Mouse (Mus musculus) cerebellum, adult 2 months (tissue): Measurements from ENCODE around the gene Stox2. TPM values are rescaled to one million over a fixed set of nuclear protein-coding genes. Genes with fewer than 3 reads are reported as not detected.

Experiments used
- DNase-seq, 2 experiments: peaks; one replicate each; pipeline ENCODE4 v3.0.0; 2021
- H3K27ac ChIP-seq: fragments of 200-500 bp; 2 replicates; pipeline ENCODE4 v1.5.1; 2012; ENCODE audit warnings: low read length, control low read depth, inconsistent platforms; ENCODE audit not compliant: insufficient read depth
- H3K27me3 ChIP-seq: fragments of 200-500 bp; 2 replicates; pipeline ENCODE4 v1.6.1; 2012; ENCODE audit warnings: inconsistent platforms, mild to moderate bottlenecking, low read length, moderate library complexity; ENCODE audit not compliant: control insufficient read depth, insufficient read depth
- H3K4me1 ChIP-seq: fragments of 200-500 bp; 2 replicates; pipeline ENCODE4 v1.6.1; 2011; ENCODE audit warnings: low read length; ENCODE audit not compliant: control insufficient read depth, insufficient read depth
- H3K4me3 ChIP-seq: fragments of 200-500 bp; replicated peaks from 2 replicates; pipeline ENCODE3; 2011; ENCODE audit warnings: mild to moderate bottlenecking, low read depth, low read length, control low read depth; ENCODE audit not compliant: insufficient read depth
- CTCF ChIP-seq: fragments of 200-500 bp; IDR thresholded peaks from 2 replicates; pipeline ENCODE4 v1.5.1; 2011; ENCODE audit warnings: low read depth, mild to moderate bottlenecking, control low read depth, low read length, moderate library complexity, borderline replicate concordance; ENCODE audit not compliant: insufficient read depth
- POLR2A ChIP-seq: fragments of 200-500 bp; IDR thresholded peaks from 2 replicates; pipeline ENCODE4 v1.6.1; 2011; ENCODE audit warnings: low read length, control low read depth, borderline replicate concordance; ENCODE audit not compliant: insufficient read depth
- WGBS: fragments of 180-500 bp; shearing (Covaris S2); methylation state at CpG from one replicate; pipeline ENCODE4 v1.1.7; 2018; 5-methylcytosine and 5-hydroxymethylcytosine counted together
- polyA plus RNA-seq: library from polyadenylated mRNA; depleted of rRNA; stranded (reverse); fragments of >200 nt; gene quantifications from 2 replicates; pipeline ENCODE4 v1.2.3, GENCODE M21; 2012

Gene Stox2
- polyA plus RNA-seq, 1 experiment = 19.3 TPM

- no peak for TF ChIP-seq CTCF
- no peak for TF ChIP-seq POLR2A
- Histone ChIP-seq H3K27me3 (no peaks in the 10 kb centered on the region), H3K4me3 (no peak overlapping the region), H3K4me1 (no peaks in the 10 kb centered on the region), H3K27ac (no peak overlapping the region)
- no peak for DNase-seq
- 93% methylated on average over 29 of the region's 29 CpGs for WGBS
These were observed 252.7 kb downstream of the Stox2 start for GRCm38 (mm10) chr8:47193321-47193996.

- no peak for TF ChIP-seq POLR2A
- TF ChIP-seq CTCF = no peak
- no peak for DNase-seq
- 93% methylated on average over 18 of the region's 18 CpGs for WGBS
- no peaks in the 10 kb centered on the region for H3K4me1 ChIP-seq
- H3K27me3 ChIP-seq = no peaks in the 10 kb centered on the region
- H3K4me3 ChIP-seq = no peak overlapping the region
- no peak overlapping the region for H3K27ac ChIP-seq
These were observed 254.5 kb downstream of the Stox2 start for GRCm38 (mm10) chr8:47191444-47192365.

DNA sequence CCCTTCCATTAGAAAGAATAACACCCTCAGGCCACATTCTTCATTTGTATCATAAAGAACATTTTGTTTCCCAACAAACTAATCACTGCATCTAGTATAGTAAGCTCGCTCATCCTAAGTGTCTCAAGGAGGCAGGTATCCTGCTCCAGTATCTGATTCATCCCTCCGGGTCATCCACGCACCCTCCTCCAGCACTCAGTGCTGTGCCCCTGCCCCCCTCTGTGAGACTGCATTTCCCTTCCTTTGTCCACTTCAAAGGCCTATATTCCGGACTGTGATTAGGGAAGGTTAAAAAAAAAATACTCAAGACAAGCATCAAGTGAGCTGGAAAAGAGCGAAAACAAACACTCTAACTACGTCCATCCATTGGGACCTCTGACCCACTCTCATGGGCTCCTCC lies 260.8 kb downstream of the Stox2 start:
- DNase-seq = no peak
- WGBS = 77% methylated on average over 6 of the region's 6 CpGs
- Histone ChIP-seq H3K4me3 (no peak overlapping the region), H3K4me1 (no peaks in the 10 kb centered on the region; the same call in 1 of the 2 replicates), H3K27ac (no peak overlapping the region), H3K27me3 (no peaks in the 10 kb centered on the region)
- TF ChIP-seq CTCF = no peak

GRCm38 (mm10) chr8:47182771-47183558 lies 263.2 kb downstream of the Stox2 start:
- WGBS = 65% methylated on average over 6 of the region's 6 CpGs
- no peaks in the 10 kb centered on the region; the same call in 1 of the 2 replicates for H3K4me1 ChIP-seq
- no peak for TF ChIP-seq CTCF
- TF ChIP-seq POLR2A = no peak
- no peak overlapping the region for H3K4me3 ChIP-seq
- H3K27ac ChIP-seq = no peak overlapping the region
- H3K27me3 ChIP-seq = no peaks in the 10 kb centered on the region
- DNase-seq = no peak

GRCm38 (mm10) chr8:47182292-47182691 lies 263.9 kb downstream of the Stox2 start:
- TF ChIP-seq POLR2A (no peak), CTCF (no peak)
- WGBS = 64% methylated on average over 4 of the region's 4 CpGs
- Histone ChIP-seq H3K4me3 (no peak overlapping the region), H3K27me3 (no peaks in the 10 kb centered on the region), H3K4me1 (no peaks in the 10 kb centered on the region; the same call in 1 of the 2 replicates), H3K27ac (no peak overlapping the region)
- no peak for DNase-seq

GRCm38 (mm10) chr8:47181032-47181698 lies 265.0 kb downstream of the Stox2 start:
- Histone ChIP-seq H3K4me3 (no peak overlapping the region), H3K27ac (no peak overlapping the region), H3K4me1 (no peaks in the 10 kb centered on the region; the same call in 1 of the 2 replicates), H3K27me3 (no peaks in the 10 kb centered on the region)
- no peak for TF ChIP-seq CTCF
- no peak for TF ChIP-seq POLR2A
- no peak for DNase-seq
- WGBS = 52% methylated on average over 18 of the region's 18 CpGs

DNA sequence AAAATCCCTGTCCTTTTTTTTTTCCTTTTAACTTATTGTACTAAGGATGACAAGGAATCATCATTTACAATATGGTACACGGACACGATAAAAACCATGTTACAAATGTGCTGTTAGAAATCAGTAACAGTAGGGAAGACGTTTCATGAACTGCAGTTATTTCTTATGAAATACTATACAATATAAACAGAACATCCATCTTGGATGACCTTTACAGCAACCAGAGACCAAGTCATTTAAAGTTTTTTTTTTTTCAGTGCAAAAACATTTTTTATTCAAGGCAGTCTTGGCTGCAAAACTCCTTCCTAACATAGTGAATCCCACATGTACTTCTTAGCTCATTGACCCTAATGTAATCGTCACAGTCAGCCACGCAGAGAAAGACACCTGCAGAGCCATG lies 266.0 kb downstream of the Stox2 start:
- Histone ChIP-seq H3K4me3 (no peak overlapping the region), H3K27me3 (no peaks in the 10 kb centered on the region), H3K4me1 (no peaks in the 10 kb centered on the region; the same call in 1 of the 2 replicates), H3K27ac (no peak overlapping the region)
- no peak for DNase-seq
- no peak for TF ChIP-seq CTCF
- TF ChIP-seq POLR2A = no peak
- 75% methylated on average over 5 of the region's 5 CpGs for WGBS
